Mouse (Mus musculus) intestine, embryonic 15.5 days (tissue): ENCODE results near the gene Casp8. TPM values are rescaled to one million over a fixed set of nuclear protein-coding genes. Genes with fewer than 3 reads are reported as not detected.
"Not testable (repeated sequence)": the region's sequence is repeated elsewhere in the genome, so short reads cannot be mapped to it uniquely, and the experiment has no call there.

Experiments
- ATAC-seq: fragments of 200-750 bp; cut with Nextera tagmentation; 2 replicates; pipeline ENCODE4 v1.8.0; 2017; ENCODE audit warnings: moderate TSS enrichment, moderate library complexity
- H3K27ac ChIP-seq: fragments of 300-500 bp; sonication (generic); 2 replicates; pipeline ENCODE4 v1.5.1; 2015; ENCODE audit warnings: mild to moderate bottlenecking, inconsistent platforms
- H3K27me3 ChIP-seq: fragments of 300-500 bp; sonication (generic); replicated peaks from 2 replicates; pipeline ENCODE4 v1.6.1; 2015; ENCODE audit warnings: inconsistent platforms
- H3K36me3 ChIP-seq: fragments of 300-500 bp; sonication (generic); 2 replicates; pipeline ENCODE4 v1.6.1; 2015; ENCODE audit warnings: inconsistent platforms
- H3K4me1 ChIP-seq: fragments of 300-500 bp; sonication (generic); replicated peaks from 2 replicates; pipeline ENCODE4 v1.6.1; 2015; ENCODE audit warnings: inconsistent platforms
- H3K4me2 ChIP-seq: fragments of 300-500 bp; sonication (generic); replicated peaks from 2 replicates; pipeline ENCODE4 v1.6.1; 2015; ENCODE audit warnings: mild to moderate bottlenecking, inconsistent platforms
- H3K4me3 ChIP-seq: fragments of 300-500 bp; sonication (generic); replicated peaks from 2 replicates; pipeline ENCODE4 v1.5.1; 2015; ENCODE audit warnings: inconsistent platforms
- H3K9ac ChIP-seq: fragments of 300-500 bp; sonication (generic); 2 replicates; pipeline ENCODE4 v1.6.1; 2015; ENCODE audit warnings: inconsistent platforms
- H3K9me3 ChIP-seq: fragments of 300-500 bp; sonication (generic); 2 replicates; pipeline ENCODE4 v1.6.1; 2016; ENCODE audit warnings: inconsistent platforms
- WGBS: fragments of 180-500 bp; shearing (Covaris S2); methylation state at CpG from one replicate; pipeline ENCODE4 v1.1.7; 2015; 5-methylcytosine and 5-hydroxymethylcytosine counted together
- polyA plus RNA-seq: library from polyadenylated mRNA; unstranded; fragments of >200 nt; fragmentation: Nextera tagmentation; extraction: Ambion mirVana; gene quantifications from 2 replicates; pipeline ENCODE4 v1.2.1, GENCODE M21; 2015

Gene Casp8
- polyA plus RNA-seq, 1 experiment from 2014 or later = 52.8 TPM

DNA sequence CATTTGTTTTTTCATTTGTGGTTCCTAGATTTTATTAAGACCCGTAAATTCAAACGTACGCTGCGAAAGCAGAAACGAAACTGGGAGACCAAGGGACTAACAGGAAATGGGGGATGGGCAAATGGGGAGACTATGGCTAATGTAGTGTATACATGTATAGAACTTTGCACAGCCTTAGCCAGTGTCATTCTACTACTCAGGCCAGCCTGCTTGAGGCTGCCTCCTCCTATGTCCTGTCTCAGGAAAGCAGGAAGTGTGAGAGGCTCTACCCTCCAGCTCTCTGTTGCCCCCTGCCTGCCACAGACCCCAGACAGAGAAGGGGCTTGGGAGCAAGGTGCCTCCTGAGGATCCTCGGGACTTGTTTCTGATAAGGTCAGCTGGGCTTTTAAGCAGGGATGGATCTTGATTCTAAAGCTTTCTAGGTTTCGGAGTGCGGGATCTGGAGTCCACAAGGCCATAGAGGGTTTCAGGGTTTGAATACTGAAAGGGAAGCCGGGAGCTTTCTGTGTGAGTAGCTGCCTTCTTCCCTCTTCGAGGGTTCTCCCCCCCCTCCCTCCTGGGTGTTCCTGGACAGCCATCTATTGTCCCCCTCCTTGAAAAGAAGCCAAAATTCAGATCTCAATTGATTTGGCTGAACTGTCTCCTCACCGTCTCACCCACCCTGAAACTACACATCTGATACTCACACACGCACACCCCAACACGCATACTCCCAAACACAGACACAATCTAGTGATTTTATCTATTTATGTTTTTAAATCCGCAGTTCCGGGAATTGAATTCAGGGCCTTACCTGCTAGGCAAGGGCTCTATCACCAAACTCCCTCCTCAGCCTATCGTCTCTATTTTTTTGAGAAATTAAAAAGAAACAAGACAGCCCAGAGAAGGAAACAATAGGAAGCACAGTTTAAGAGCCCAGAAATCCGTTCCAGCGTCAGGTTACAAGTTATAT, 7.4 kb downstream of the Casp8 start:
- H3K4me2 ChIP-seq = no peak overlapping the region
- no peaks in the 10 kb centered on the region for H3K9me3 ChIP-seq
- no peak overlapping the region for H3K27ac ChIP-seq
- no peaks in the 10 kb centered on the region for H3K4me1 ChIP-seq
- WGBS = 77% methylated on average over 18 of the region's 18 CpGs
- H3K27me3 ChIP-seq = no peaks in the 10 kb centered on the region
- H3K4me3 ChIP-seq = no peak overlapping the region
- ATAC-seq = peak; percentile 65
- no peak overlapping the region for H3K9ac ChIP-seq
- H3K36me3 ChIP-seq = 0 out of 2 replicates have a peak, but pooled peaks cover 4% of the 10 kb centered on the region

DNA sequence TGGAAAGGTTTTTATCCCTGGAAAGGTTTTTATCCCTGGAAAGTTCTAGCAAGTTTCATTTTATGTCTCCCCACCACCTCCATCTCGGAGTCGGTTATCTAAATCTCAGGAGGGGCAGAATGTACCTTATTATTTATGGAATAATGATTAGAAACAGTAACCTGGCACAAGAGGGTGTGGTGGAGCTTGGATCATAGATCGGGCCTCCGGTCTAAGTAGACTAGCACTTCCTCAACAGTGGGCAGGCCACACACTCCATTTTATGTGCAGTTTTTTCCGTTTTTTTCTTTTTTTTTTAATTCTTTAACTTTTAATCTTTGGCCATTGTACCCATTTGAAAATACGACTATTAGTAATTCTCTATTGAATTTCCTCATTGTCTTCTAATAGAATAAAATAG, 8.4 kb downstream of the Casp8 start:
- H3K36me3 ChIP-seq = 0 out of 2 replicates have a peak, but pooled peaks cover 4% of the 10 kb centered on the region
- H3K27ac ChIP-seq = 0 out of 2 replicates have a peak overlapping the region, but pooled peaks have one; percentile 22
- WGBS = 87% methylated on average over 6 of the region's 6 CpGs
- H3K9ac ChIP-seq = no peak overlapping the region
- no peak overlapping the region for H3K4me2 ChIP-seq
- no peak for ATAC-seq
- no peaks in the 10 kb centered on the region for H3K4me1 ChIP-seq
- H3K4me3 ChIP-seq = no peak overlapping the region
- H3K27me3 ChIP-seq = no peaks in the 10 kb centered on the region
- H3K9me3 ChIP-seq = no peaks in the 10 kb centered on the region

DNA sequence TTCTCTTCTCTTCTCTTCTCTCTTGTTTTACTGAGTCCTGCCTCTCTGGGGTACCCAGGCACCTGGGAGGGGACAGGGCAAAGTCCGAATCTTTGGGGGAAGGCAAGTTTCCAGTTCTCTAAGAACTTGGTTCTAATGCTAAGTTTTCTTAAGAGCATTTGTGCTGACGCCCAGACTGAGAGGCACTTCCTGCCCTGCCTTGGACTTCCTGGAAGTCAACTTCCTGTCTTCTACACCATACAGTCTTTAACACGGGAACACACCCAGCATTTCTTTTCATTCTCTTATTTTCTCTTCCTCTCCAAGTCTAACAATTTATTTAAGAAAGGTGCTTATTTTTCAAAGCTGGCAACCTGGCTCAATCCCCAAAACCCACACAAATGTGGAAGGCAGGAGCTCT, 11.5 kb downstream of the Casp8 start:
- no peak for ATAC-seq
- 80% methylated on average over 3 of the region's 3 CpGs for whole genome bisulfite sequencing
- no peak overlapping the region for H3K4me3 ChIP-seq

DNA sequence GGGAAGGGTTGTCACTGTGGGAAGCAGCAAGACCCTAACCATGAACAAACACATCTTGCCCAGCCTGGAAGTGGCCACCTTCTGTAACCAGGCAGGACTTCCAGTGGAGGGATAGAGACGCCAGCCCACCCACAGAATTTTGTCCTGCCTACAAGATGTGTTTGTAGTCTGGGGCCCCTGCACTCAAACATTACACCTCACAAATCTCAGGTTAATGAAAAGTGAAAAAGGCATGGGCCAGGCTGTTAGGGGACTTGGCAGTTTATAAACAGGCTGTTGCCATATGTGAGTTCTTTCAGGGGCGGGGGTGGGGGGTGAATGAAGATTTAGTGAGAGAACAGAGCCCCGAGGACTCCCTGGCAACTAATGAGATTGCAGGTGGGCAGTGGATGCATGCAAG, 31.1 kb downstream of the Casp8 start:
- Histone ChIP-seq H3K9me3 (no peaks in the 10 kb centered on the region), H3K4me2 (no peak overlapping the region), H3K27ac (no peak overlapping the region), H3K4me3 (no peak overlapping the region), H3K9ac (no peak overlapping the region), H3K27me3 (no peaks in the 10 kb centered on the region), H3K36me3 (peaks cover 30% of the 10 kb centered on the region), H3K4me1 (no peaks in the 10 kb centered on the region)
- no peak for ATAC-seq
- WGBS = 74% methylated on average over 3 of the region's 3 CpGs

More for the DNA sequence above, 11.5 kb downstream of the Casp8 start:
- Histone ChIP-seq H3K9me3 (no peaks in the 10 kb centered on the region), H3K27ac (no peak overlapping the region), H3K9ac (no peak overlapping the region), H3K27me3 (no peaks in the 10 kb centered on the region), H3K4me2 (no peak overlapping the region), H3K36me3 (no peaks in the 10 kb centered on the region), H3K4me1 (no peaks in the 10 kb centered on the region)

DNA sequence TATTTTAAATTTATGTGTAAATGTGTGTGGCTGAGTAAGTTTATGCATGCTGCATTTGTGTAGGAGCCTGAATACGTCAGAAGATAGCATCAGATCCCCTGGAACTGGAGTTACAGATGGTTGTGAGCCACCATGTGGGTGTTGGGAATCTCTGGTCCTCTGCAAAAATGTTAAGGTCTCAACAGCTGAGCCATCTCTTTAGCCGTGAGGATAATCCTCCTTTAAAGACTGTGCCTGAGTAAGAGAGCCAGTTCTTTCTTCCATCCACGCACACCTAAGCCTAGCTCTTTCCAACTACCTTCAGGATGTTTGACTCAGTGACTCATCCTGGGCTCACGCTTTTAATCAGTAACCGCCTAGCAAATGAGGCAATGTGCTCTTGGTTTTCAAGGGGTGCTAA, 35.6 kb downstream of the Casp8 start:
- no peak for ATAC-seq
- H3K27ac ChIP-seq = no peak overlapping the region
- no peak overlapping the region for H3K4me3 ChIP-seq
- no peaks in the 10 kb centered on the region for H3K27me3 ChIP-seq
- peaks cover 28% of the 10 kb centered on the region for H3K36me3 ChIP-seq
- no peaks in the 10 kb centered on the region for H3K9me3 ChIP-seq
- H3K4me2 ChIP-seq = no peak overlapping the region
- WGBS = 93% methylated on average over 5 of the region's 5 CpGs
- H3K4me1 ChIP-seq = no peaks in the 10 kb centered on the region
- no peak overlapping the region for H3K9ac ChIP-seq

DNA sequence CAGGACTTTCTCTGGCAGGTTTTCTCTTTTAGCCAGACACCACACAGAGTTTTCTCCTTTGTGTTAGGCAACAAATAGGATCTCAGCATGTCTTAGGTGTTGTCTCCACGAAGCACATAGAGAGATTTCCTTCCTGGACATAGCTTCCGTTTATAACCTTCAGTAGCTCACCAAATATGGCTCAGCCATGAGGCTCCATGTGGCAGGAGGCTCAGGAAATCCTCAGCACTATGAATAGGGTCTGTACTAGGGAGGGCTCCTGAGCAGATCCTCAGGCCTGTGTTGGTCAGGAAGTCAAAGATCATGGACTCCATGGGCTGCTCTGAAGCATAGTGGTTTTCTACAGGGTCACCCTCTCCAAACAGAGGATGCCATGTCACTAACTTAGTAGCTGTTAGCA, 37.0 kb downstream of the Casp8 start:
- H3K27ac ChIP-seq = no peak overlapping the region
- H3K4me1 ChIP-seq = no peaks in the 10 kb centered on the region
- no peak overlapping the region for H3K9ac ChIP-seq
- H3K9me3 ChIP-seq = no peaks in the 10 kb centered on the region
- H3K27me3 ChIP-seq = no peaks in the 10 kb centered on the region
- H3K4me2 ChIP-seq = no peak overlapping the region
- no peak overlapping the region for H3K4me3 ChIP-seq
- peaks cover 22% of the 10 kb centered on the region for H3K36me3 ChIP-seq
- no peak for ATAC-seq
- WGBS = 66% methylated on average over 2 of the region's 2 CpGs

DNA sequence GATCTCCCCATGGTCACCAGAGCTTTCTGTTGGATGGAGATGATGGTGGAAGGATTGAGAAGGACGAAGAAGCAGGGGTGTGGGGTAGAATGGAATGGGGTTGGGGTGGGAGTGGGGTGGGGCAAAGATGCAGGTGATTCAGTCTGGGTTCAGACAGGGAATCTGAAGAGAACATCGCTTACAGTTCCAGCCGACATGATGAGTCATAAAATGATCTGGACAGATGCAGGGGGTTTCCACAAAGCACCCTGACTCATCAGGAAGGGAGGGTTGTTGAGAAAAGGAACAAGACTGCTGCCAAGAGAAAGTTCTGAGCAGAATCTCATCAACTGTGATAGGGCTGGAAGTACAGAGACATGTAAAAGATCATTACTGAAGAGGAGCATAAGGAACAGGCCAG, 61.6 kb downstream of the Casp8 start:
- not testable (repeated sequence) for H3K4me3 ChIP-seq, H3K27me3 ChIP-seq, H3K27ac ChIP-seq, H3K36me3 ChIP-seq, ATAC-seq, H3K9ac ChIP-seq, H3K4me1 ChIP-seq, H3K9me3 ChIP-seq, H3K4me2 ChIP-seq
- WGBS = 68% methylated on average over 3 of the region's 3 CpGs

DNA sequence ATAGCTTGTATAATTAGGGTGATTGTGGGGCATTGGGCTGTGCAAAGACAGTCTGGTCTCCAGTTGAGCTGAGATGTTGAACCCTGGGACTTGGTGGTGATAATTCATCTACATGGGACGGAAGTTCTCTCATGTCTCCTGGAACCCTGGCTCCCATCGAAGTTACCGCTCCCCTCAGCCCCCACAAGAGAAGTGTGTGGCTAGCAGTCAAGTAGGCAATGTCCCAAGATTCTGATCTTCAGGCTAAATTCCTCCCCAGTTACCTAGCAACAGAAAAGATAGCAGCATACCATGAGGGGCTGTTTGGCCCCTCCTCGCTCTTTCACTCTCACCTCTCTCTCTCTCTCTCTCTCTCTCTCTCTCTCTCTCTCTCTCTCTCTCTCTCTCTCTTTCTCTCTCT, 64.0 kb downstream of the Casp8 start:
- H3K9me3 ChIP-seq, H3K36me3 ChIP-seq, H3K27ac ChIP-seq, H3K4me3 ChIP-seq, H3K4me1 ChIP-seq, ATAC-seq, H3K9ac ChIP-seq, H3K27me3 ChIP-seq, H3K4me2 ChIP-seq: not testable (repeated sequence)
- 62% methylated on average over 4 of the region's 4 CpGs for WGBS

DNA sequence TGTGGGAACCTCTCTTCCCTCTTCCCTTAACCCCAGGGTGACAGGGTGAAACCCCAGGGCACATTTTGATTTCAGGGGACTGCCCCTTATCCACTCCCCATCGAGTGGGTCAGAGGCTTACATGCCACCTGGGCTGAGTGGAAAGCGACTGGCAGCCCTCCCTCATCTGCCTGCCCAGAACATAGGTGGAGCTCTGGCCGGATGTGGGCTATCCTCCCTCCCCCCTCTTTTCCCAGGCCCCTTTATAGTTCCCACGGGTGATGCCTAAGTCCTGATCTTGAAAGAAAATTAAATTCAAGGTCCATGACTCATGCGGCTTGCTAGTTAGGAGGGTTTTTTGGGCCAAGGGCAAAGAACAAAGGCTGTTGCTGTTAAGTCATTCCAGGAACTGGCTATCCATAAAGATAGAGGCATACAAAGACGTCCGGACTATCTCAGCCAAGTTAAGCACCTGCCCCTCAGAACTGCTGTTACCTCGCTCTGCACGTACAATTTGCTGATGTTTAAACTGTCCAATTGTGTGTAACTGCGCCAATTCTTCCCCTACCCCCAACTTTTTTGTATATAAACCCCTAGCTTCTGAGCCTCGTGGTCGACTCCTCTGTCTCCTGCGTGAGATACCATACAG, 64.7 kb downstream of the Casp8 start:
- not testable (repeated sequence) for H3K4me1 ChIP-seq, H3K27me3 ChIP-seq, H3K9me3 ChIP-seq, H3K36me3 ChIP-seq, H3K9ac ChIP-seq, H3K4me3 ChIP-seq, H3K4me2 ChIP-seq
- H3K27ac ChIP-seq = 0 out of 2 replicates have a peak overlapping the region, but pooled peaks have one; percentile 32
- peak; percentile 94 for ATAC-seq
- WGBS = 52% methylated on average over 13 of the region's 13 CpGs

DNA sequence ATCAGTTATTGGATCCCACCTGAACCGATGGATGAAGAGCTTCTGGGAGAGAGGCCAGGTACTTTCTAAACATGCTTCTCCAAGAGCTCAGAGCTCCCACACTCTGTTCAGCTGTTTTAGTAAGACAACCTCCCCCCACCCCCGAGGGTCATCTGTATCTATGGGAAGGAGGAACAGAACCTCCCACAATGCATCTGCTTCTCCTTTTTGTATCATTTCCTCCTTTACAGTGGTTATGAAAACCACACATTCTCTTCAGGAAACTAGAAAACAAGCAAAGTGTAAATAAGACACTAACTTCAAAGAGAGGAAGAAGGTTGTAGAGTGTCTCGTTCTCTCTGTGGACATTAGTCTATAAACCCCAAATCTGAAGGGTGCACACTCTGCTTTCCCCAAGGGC, 65.4 kb downstream of the Casp8 start:
- 67% methylated on average over 3 of the region's 3 CpGs for WGBS
- not testable (repeated sequence) for H3K4me1 ChIP-seq, H3K27me3 ChIP-seq, H3K27ac ChIP-seq, H3K4me3 ChIP-seq, H3K9me3 ChIP-seq, H3K4me2 ChIP-seq, H3K36me3 ChIP-seq, H3K9ac ChIP-seq
- ATAC-seq = 0 out of 2 replicates have a peak, but pooled peaks have one; percentile 26

DNA sequence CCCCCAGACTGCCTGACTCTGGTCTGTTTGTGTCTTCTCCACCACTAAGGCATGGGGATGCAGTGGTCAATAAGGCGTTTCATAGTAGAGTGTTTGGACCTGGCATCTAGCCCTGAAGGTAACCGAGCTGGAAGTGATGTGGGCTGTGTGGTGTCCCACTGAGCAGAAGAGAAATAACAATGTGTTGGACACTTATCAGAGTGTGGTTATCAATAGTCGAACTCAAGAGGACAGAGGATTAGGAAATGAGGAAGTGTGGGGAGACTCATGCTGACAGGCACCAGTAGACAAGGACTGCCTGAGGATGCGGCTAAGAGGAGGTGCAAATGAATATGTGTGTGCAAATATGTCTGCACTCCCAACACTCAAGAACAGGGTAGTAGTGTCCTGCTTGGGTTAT, 81.3 kb downstream of the Casp8 start:
- H3K9ac ChIP-seq, H3K36me3 ChIP-seq, ATAC-seq, H3K9me3 ChIP-seq, H3K4me1 ChIP-seq, H3K27me3 ChIP-seq, H3K4me3 ChIP-seq, H3K27ac ChIP-seq, H3K4me2 ChIP-seq: not testable (repeated sequence)
- 79% methylated on average over 4 of the region's 4 CpGs for WGBS

DNA sequence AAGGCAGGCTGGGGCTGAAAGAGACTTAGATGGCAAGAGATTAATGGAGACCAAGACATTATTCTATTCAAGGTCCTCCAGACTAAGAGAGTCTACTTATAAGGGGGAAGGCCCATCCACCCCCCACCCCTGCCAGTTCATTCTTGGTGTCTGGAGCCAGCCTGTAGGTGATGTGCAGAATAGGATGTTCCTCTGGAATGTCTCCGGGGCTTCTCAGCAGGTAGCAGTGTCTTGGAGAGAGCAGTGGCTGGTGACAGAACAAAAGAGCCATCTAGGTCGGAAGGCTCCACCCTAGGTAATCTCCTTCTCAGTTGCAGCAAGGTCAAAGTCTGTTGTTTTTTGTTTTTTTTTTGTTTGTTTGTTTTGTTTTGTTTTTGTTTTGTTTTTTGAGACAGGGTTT, 84.1 kb downstream of the Casp8 start:
- not testable (repeated sequence) for H3K36me3 ChIP-seq, H3K4me1 ChIP-seq, H3K4me3 ChIP-seq, H3K27me3 ChIP-seq, H3K9me3 ChIP-seq, H3K9ac ChIP-seq, H3K27ac ChIP-seq, ATAC-seq, H3K4me2 ChIP-seq
- 84% methylated on average over 2 of the region's 2 CpGs for WGBS

DNA sequence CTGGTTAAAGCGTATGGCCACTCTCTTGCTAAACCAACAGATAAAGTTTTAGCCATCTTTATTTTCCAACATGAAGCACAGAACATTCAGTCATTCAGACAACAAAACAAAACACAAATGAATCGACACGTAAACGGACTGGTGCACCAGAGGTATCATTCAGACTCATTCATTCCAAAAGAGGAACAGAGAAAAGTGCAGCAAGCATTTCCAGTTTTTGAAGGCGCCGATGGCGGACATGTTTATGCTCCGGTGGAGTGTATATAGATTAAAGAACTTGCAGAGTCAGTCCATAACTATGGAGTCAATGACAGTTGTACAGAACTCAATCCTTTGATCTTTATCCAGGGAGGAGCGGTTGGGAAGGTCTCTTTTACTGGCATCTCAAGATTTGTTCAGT, 88.1 kb downstream of the Casp8 start:
- H3K9ac ChIP-seq, H3K4me1 ChIP-seq, H3K9me3 ChIP-seq, H3K27me3 ChIP-seq, ATAC-seq, H3K4me3 ChIP-seq, H3K36me3 ChIP-seq, H3K4me2 ChIP-seq, H3K27ac ChIP-seq: not testable (repeated sequence)
- WGBS = 86% methylated on average over 9 of the region's 9 CpGs
